Mouse (Mus musculus) kidney, postnatal 14 days (tissue): Measurements from ENCODE around the gene Tecta.

Experiments
- DNase-seq: peaks from one replicate; pipeline ENCODE4 v3.0.0; 2022; ENCODE audit warnings: mixed read lengths

Gene Tecta

DNA sequence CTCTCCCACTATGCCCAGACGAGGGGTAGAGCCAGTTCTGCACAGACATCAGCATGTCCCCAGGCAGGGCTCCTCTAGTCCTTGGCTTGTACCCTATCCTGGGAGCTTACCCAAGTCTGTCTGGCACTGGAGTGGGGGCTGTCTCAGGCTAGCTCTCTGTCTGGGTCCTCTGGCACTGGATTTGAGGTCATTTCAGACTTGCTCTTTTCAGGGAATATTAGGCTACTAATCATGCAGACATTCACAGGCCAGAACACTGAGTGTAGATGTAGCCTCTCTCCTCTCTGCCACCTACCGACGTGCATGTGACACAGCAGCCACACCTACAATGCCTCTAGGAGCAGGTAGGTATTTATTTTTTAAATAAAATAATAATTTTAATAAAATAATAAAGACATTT, 82.4 kb downstream of the Tecta start:
- peak; percentile 5 for DNase-seq

DNA sequence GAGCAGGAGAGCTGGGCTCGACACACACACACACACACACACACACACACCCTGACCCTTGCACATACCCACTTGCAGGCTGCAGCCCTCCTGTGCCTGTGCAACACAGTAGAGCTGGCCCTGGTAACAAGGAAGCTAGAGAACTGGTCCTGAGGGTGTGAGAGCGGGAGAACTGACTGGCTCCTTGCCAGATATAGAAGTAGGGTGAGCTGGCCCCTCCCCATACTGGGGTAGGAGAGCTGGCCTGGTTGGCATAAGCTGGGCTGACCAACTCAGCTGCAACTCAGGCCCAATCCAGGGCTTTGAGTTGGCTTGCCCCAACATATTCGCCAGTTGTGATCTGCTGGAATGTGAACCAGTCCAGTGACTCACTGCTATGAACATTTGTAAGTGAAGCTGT, 83.9 kb downstream of the Tecta start:
- peak; percentile 56 for DNase-seq

DNA sequence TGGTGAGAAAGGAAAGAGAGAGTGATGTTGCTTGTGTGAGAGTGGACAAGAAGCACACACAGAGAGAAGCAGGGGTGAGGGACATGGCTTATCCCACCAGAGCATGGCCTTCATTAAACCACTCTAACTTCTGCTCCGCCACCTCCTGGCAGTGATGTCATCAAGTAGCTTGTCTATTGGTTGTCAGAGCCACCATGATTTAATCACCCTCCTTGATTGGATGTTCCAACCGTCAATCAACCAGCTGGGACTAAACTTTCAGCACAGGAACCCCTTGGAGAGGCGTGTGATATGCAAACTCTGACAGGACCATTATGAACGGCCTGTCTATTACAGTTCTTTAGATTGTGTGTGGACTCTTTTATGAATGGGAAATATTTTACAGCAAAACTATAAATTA, 84.8 kb downstream of the Tecta start:
- DNase-seq = peak; percentile 44

DNA sequence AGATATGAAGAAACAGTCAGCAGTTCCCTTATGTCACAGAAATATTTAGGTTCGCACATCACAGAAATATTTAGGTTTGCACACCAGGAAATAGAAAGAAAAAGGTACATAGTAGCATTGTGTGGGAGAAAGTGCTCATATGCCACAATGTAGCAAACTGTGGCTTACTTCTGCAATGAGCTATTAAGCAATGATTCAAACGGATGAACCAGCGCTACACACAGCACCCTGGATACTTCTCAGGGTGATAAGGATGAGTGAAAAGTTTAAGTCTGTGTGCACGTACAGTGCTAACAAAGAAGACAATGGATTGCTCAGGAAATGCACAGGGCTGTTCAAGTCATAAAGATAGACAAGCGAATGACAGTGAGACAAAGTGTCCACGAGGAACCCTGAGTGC, 85.3 kb downstream of the Tecta start:
- DNase-seq = no peak

DNA sequence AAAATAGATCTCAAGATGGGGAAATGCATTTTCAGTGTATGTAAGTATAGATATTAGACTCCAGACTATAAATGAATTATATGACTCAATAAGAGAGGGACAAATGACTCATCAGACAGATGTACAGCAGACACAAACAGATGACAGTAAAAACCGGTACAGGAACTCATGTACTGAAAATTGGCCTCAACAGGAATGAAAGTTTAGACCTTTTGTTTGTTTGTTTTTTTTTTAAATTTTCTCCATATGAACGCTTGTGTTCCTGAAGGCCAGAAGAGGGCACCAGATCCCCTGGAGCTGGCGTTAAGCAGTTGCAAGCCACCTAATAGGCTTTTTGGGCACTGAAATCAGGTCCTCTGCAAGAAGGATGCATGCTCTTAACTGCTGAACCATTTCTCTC, 85.9 kb downstream of the Tecta start:
- DNase-seq = peak; percentile 15

DNA sequence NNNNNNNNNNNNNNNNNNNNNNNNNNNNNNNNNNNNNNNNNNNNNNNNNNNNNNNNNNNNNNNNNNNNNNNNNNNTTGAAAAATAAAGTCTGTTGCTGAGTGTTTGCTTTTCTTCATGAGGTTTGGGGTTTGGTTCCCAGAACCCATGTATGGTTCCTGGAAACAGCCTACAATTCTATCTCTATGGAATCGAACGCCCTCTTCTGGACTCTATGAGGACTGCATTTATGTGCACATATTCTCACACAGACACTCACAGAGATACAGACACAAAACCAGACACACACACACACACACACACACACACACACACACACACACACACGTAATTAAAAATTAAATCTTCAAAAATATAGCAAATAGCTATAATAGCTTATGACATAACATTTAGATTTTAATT, 88.4 kb downstream of the Tecta start:
- no peak for DNase-seq

DNA sequence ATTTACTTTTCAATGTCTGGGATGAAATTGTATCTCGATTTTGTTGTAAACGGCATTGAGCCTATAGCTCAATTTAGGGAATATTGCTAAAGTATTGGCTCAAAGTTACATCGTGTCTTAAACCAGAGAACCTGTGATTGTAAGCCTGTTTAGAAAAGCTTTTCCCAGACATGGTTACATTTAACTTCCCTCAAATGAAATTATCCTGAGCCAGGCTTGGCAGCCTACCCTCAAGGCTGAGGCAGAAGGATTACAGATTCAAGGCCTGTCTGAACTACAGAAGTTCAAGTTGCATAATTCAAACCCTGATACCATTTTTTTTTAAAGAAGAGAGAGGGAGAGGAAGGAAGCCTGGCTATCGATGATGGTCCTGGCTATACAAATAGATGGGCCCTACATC, 95.8 kb downstream of the Tecta start:
- DNase-seq = no peak

DNA sequence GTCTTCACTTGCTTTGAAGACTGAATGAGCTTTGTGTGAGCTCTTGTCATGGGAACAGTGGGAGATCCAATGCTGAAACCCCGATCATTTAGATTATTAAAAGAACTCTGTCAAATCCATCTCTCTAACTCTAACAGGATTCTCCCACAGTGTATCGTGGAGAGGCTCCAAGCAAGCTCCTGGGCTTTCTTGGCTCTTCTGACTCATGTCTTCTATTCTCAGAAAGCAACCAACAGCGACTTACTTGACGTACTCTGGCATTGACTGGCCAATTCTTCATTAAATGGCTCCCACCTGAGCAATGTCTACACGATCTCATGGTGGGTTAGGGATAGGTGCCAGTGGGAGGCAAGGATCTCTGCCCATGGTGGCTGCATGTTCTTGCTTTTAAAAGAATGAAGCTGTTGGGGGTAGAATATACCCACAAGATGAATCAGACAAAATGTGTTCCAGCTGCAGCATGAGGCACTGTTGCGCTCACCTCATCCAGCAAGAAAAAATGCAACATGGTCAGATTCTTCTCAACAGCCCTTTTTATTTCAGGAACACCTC, 98.6 kb downstream of the Tecta start:
- no peak for DNase-seq

DNA sequence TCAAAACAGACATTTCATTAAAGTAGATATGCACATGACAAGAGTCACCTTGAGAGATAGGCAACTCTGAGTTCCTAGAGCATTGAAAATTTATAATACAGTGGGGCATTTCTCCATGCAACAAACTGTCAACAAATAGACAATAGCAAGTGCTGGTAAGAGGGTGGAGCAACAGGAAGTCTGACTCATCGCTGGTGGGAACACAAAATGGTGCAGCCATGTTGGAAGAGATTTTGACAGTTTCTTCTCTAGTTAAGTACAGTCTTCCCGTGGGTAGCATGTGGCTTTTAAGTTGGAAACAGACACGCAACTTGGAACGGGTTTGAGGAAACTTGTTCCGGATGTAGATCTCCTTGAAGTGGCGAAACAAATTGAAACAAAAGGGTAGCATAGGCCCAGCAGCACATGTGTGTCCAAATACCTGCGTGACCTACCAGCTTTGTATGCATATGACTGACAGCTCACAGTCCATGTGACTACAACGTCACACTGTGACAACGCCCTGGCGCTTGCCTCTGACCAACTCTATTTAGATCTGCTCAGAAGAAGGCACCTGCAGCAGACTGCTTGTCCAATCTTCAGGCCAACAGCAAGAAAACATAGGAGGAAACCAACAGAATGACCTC, 103.3 kb downstream of the Tecta start:
- no peak for DNase-seq

DNA sequence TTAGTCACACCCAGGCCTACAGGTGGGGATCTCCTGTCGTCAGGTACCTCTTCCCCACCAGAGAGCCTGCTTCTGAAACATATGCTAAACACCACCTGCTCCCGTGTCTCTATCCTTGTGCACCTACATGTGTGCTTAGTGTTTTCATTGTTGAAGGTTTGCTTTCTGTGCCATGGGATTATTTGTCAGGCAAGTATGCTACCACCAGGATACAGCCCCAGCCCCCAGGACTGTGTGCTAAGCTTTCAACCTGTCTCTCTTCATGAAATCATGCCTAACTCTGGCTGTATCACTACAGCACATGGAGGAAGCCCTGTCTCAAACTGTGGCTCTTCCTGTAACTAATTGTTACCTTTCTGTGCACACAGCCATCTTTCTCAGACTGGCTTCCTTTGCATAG, 105.6 kb downstream of the Tecta start:
- DNase-seq = no peak

DNA sequence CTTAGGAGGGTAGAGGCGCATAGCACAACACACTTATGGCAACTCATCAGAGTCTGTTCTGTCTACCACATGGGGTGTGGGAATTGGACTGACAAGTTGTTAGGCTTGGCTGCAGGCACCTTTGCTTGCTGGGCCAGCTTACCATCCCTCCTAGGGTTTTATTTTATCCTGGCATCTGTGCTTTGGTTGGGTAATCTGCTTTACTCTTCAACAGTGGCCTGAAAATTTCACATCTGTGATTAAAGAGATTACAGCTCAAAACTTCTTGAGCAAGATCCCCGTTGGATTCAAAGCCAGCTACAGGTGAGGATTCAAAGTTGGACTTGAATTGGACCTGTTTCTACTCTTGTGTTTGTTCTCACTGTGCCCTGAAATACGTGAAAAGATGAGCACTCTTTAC, 106.1 kb downstream of the Tecta start:
- DNase-seq = no peak

DNA sequence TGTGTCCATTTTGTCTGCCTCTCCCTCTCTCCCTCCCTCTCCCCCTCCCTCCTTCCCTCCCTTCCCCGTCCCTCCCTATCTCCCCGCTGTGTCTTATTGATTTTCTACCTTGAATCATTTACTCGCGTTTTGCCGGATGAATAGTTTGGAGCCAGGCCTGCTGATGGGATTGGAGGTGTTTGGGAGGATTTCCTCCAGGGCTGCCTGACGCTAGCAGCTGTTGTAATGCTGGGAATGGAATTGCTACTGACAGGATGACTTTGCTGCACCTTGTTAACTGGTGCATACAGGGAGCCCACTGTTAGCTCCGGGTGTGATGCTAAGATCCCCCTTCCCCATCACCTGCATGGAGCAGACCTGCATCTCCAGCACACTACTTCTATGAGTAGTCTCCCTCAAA, 106.7 kb downstream of the Tecta start:
- no peak for DNase-seq

DNA sequence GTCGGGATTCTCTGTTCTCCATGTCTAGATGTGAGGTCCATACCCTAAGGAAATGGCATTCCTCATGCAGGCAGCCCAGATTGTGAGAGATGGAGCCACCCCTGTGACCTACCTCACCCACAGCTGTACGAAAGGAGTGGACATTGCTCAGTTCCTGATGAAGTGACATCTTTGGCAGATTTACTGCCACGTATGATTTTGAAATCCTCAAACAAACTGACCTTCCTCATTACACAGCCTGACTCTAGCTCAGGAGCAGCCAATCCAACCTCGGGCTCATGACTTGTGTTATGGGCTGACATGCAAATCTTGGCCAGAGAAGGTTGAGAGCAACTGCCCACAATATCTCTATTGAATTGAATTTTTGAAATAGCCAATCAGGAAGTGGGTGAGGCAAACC, 120.1 kb downstream of the Tecta start:
- DNase-seq = no peak
